Mouse (Mus musculus): ENCODE data around the gene Olfr1191-ps1.
"Not testable (repeated sequence)": the region's sequence is repeated elsewhere in the genome, so short reads cannot be mapped to it uniquely, and the experiment has no call there.

The Olfr1191-ps1 gene

DNA sequence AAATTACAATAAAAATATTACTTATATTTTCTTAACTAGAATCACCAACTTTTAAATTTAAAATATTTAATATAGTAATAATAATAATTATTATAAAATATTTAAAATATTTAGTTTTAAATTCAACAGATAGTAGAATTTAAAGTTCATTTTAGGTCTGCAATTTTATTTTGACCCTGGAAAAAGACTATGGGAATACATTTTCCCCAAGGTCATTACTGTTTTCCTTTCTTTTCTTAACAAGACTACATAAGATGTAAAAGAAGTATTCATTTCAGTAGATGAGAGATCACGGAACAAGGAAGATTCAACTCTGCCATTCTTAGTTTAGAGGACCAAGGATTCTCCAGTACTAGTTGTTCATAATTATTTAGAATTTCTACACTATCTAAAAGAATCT is at the start of gene Olfr1191-ps1:
Gene Olfr1191-ps1 (plus strand): TSS at position 301 of the 400 bp plus-strand sequence.
- CTCF ChIA-PET, result not testable (repeated sequence)

DNA sequence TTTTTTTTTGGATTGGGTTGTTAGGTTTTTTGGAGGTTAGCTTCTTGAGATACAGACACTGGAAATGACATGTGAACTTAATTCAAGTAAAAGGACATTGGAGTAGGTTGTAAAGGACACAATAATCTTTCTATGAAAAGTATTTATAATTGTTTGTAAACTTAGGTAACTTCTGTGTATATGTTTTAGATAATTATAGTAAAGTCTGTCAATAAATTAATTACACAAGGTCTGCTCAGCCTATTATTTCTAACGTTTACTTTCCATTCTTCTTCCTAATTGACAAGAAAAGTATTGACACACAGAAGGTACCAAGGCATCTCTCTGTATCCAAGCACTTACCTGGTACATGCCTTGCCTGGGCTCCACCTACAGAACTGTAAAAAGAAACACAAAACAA is 7.9 kb downstream of the Olfr1191-ps1 start, which contains the start of gene Olfr1192-ps1:
Gene Olfr1192-ps1 (plus strand): TSS at position 301 of the 400 bp plus-strand sequence.
- CTCF ChIA-PET, result no interaction called here

DNA sequence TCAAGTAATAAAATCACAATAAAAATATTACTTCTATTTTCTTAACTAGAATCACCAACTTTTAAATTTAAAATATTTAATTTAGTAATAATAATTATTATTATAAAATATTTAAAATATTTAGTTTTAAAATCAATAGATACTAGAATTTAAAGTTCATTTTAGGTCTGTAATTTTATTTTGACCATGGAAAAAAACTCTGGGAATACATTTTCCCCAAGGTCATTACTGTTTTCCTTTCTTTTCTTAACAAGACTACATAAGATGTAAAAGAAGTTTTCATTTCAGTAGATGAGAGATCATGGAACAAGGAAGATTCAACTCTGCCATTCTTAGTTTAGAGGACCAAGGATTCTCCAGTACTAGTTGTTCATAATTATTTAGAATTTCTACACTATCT is 35.0 kb downstream of the Olfr1191-ps1 start, which contains the start of gene Olfr1193:
Gene Olfr1193 (plus strand): TSS at position 301 of the 400 bp plus-strand sequence.
- CTCF ChIA-PET, result not testable (repeated sequence)

DNA sequence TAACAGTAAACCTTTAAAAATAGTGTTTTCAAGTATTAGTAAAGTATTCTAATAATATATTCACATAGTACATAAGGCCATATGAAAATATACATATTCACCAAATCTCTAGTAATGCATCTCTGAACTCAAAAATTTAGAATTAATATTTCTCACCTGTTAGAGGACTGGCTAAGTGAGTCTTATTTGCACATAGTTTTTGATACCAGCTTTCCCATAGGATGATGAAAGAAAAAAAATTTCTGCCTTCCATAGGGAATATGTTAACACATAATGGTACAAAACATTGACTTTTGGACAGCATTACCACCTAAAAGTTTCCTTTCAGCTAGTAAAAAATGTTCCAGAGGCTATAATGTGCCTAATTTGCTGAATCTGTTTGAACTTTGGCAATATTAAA is 48.7 kb downstream of the Olfr1191-ps1 start, which contains the start of gene Olfr1195:
Gene Olfr1195 (minus strand): TSS at position 101 of the 400 bp plus-strand sequence.
- CTCF ChIA-PET, result no interaction called here
